Mouse (Mus musculus) E14TG2a.4 (cell line): Measurements from ENCODE around the gene Ncbp1.

ENCODE experiments used
- H3K27me3 ChIP-seq: 2 replicates; pipeline ENCODE4 v1.6.1; 2014; ENCODE audit warnings: low read length, control low read depth; ENCODE audit not compliant: insufficient read depth
- H3K36me3 ChIP-seq: 2 replicates; pipeline ENCODE4 v1.6.1; 2014; ENCODE audit warnings: low read length, control low read depth; ENCODE audit not compliant: insufficient read depth
- H3K4me1 ChIP-seq: replicated peaks from 2 replicates; pipeline ENCODE4 v1.6.1; 2014; ENCODE audit warnings: low read depth, low read length, control low read depth
- H3K4me3 ChIP-seq: replicated peaks from 2 replicates; pipeline ENCODE4 v1.5.1; 2014; ENCODE audit warnings: mild to moderate bottlenecking, low read length
- H3K9me3 ChIP-seq: 2 replicates; pipeline ENCODE4 v1.6.1; 2014; ENCODE audit warnings: low read length, control low read depth
- CTCF ChIP-seq: conservative IDR thresholded peaks from 2 replicates; pipeline ENCODE4 v1.5.1; 2014; ENCODE audit warnings: low read length
- NANOG ChIP-seq: IDR thresholded peaks from 2 replicates; pipeline ENCODE4 v1.6.1; 2014; ENCODE audit warnings: borderline replicate concordance, low read length, mixed read lengths
- POU5F1 ChIP-seq: IDR thresholded peaks from 2 replicates; pipeline ENCODE4 v1.6.1; 2014; ENCODE audit warnings: low read length, borderline replicate concordance

Gene Ncbp1

DNA sequence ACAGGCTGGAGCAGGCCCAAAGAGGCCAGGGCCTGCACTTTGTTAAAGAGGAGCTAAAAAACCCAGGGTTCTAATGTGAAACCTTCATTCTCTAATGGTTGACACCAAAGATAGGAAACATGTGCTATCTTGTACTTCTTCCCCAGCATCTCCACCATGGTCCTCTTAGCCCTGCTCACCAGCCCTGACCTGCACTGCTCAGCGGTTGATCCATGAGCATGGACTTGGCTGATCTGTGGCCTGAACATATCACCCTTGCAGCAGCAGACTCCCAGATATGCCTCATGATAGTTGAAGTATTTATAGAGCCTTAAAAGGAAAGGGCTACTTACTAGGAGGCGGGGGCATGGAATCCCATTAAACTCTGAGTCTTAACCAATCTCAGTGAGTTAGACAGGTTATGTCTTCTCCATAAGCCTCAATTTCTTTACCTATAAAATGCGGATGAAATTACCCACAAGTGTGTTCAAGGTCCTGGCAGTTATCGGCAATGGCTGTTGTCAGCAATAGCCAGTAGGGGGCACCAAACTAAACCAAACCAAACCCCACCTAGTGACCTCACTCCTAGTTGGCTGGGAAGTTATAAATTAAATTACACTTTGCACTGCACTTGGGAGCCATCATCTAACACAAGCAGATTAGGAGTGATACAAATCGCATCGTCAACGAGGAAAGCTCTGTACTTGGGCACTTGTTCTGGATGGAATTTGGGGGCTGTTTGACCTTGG, 63.6 kb downstream of the Ncbp1 start:
- Histone ChIP-seq H3K4me1 (peaks cover 20% of the 10 kb centered on the region), H3K36me3 (no peaks in the 10 kb centered on the region), H3K9me3 (0 out of 2 replicates have a peak, but pooled peaks cover under 1% of the 10 kb centered on the region), H3K4me3 (peak overlapping the region; percentile 60), H3K27me3 (peaks cover 14% of the 10 kb centered on the region)
- TF ChIP-seq POU5F1 = no peak
- TF ChIP-seq NANOG = no peak
- TF ChIP-seq CTCF = peak; percentile 85

DNA sequence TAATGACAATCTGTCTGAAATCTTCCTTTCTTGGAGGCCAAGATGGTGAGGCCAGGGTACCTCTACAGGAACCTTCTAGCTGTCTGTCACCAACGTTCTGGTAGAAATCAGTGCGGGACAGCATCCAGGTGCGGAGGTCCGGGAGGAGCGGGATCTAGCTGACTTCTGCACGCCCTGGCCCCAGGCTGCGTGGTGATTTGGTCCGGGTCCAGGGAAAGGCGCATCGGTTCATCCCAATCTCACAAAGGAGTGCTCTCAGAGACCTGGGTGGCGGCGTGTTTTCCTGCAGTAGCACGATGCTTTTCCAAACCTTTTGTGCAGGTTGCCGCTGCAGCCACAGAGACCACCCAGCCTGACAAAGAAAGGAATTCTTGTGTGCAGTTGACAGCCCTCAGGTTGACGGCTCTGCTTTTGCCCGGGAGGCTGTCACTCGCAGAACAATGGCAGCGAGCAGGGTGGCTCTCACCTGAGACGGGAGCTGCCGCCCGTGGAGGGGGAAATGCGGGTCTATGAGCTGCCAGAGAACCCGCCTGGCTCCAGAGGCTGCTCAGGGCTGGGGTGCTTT, 64.2 kb downstream of the Ncbp1 start:
- Histone ChIP-seq H3K4me3 (peak overlapping the region; percentile 60), H3K36me3 (no peaks in the 10 kb centered on the region), H3K4me1 (peaks cover 15% of the 10 kb centered on the region), H3K9me3 (peaks cover 7% of the 10 kb centered on the region; the same call in 1 of the 2 replicates), H3K27me3 (peaks cover 14% of the 10 kb centered on the region)
- TF ChIP-seq CTCF (no peak), POU5F1 (no peak), NANOG (no peak)

- no peak for TF ChIP-seq POU5F1
- H3K36me3 ChIP-seq = no peaks in the 10 kb centered on the region
- no peak overlapping the region for H3K4me3 ChIP-seq
- peaks cover 6% of the 10 kb centered on the region for H3K4me1 ChIP-seq
- peaks cover 3% of the 10 kb centered on the region; the same call in 1 of the 2 replicates for H3K9me3 ChIP-seq
- H3K27me3 ChIP-seq = peaks cover 8% of the 10 kb centered on the region; the same call in 1 of the 2 replicates
Observed at GRCm38 (mm10) chr4:46221090-46221489, 82.7 kb downstream of the Ncbp1 start.
